Comparison of ENCODE assay signal across 8 mouse cellular contexts in genomic region chr13:21222463-21223022, GRCm38 (mm10). TPM values are rescaled to one million over a fixed set of nuclear protein-coding genes. Genes with fewer than 3 reads are reported as not detected.
DNase-seq lines count a peak whose midpoint lies in the region; ATAC-seq and TF ChIP-seq lines count a peak whose summit lies in the region.

No protein-coding gene starts in this region.

- H3K27ac ChIP-seq in cerebellum, adult 2 months (ENCODE audit: insufficient read depth, low read length): no peak overlapping the region
- peak overlapping the region; percentile 86 for H3K27ac ChIP-seq in forebrain, postnatal 0 days (ENCODE audit: low read depth, low read length)
- peak overlapping the region; percentile 63; the same call in 1 of the 2 replicates for H3K27ac ChIP-seq in lung, embryonic 14.5 days (ENCODE audit: low read depth)

- peak overlapping the region; percentile 46 for H3K4me2 ChIP-seq in forebrain, postnatal 0 days (ENCODE audit: low read depth)
- peak overlapping the region; percentile 72 for H3K4me2 ChIP-seq in lung, embryonic 14.5 days

- H3K36me3 ChIP-seq in forebrain, postnatal 0 days (ENCODE audit: insufficient read depth): no peaks in the 10 kb centered on the region
- no peaks in the 10 kb centered on the region for H3K36me3 ChIP-seq in lung, embryonic 14.5 days (ENCODE audit: insufficient read depth)

- no peaks in the 10 kb centered on the region for H3K9me3 ChIP-seq in forebrain, postnatal 0 days (ENCODE audit: low read length)
- H3K9me3 ChIP-seq in lung, embryonic 14.5 days (ENCODE audit: low read depth, low read length): no peaks in the 10 kb centered on the region

- H3K27me3 ChIP-seq in cerebellum, adult 2 months (ENCODE audit: control insufficient read depth, insufficient read depth, low read length): no peaks in the 10 kb centered on the region
- H3K27me3 ChIP-seq in forebrain, postnatal 0 days (ENCODE audit: insufficient read depth, low read length): no peaks in the 10 kb centered on the region; the same call in 1 of the 2 replicates
- H3K27me3 ChIP-seq in lung, embryonic 14.5 days (ENCODE audit: insufficient read depth, low read length): no peaks in the 10 kb centered on the region

- H3K9ac ChIP-seq in forebrain, postnatal 0 days: peak overlapping the region; percentile 60
- peak overlapping the region; percentile 59 for H3K9ac ChIP-seq in lung, embryonic 14.5 days

- TF ChIP-seq POLR2A in cerebellum, adult 2 months (IDR thresholded peaks at IDR 0.05; ENCODE audit: borderline replicate concordance, insufficient read depth, low read length): no peak

- peak; percentile 96 for ATAC-seq in forebrain, postnatal 0 days
- ATAC-seq in lung, embryonic 14.5 days (ENCODE audit: insufficient read depth): peak; percentile 96
- ATAC-seq in neutrophil, adult 5-6 weeks (ENCODE audit: extremely low read depth, insufficient number of reproducible peaks, low FRiP score, poor library complexity, severe bottlenecking): peak; percentile 23; the same call in 1 of the 2 replicates

- no peaks in the 10 kb centered on the region for H3K4me1 ChIP-seq in cerebellum, adult 2 months (ENCODE audit: control insufficient read depth, insufficient read depth, low read length)
- H3K4me1 ChIP-seq in forebrain, postnatal 0 days (ENCODE audit: insufficient read depth): peaks cover 11% of the 10 kb centered on the region
- no peaks in the 10 kb centered on the region for H3K4me1 ChIP-seq in lung, embryonic 14.5 days (ENCODE audit: insufficient read depth)

- peak; percentile 77 for DNase-seq in MEL-GATA-1-ER (ENCODE audit: extremely low read depth, low read depth)
- DNase-seq in cerebellum, adult 2 months: peak; percentile 85 to 92
- DNase-seq in forebrain, postnatal 0 days: peak; percentile 96
- DNase-seq in heart, postnatal 4 days: peak; percentile 86
- peak; percentile 75 to 95 for DNase-seq in layer of hippocampus, adult 8-10 months (ENCODE audit: low spot score in 2 of 2)
- peak; percentile 94 for DNase-seq in lung, embryonic 14.5 days
- peak; percentile 46 to 65 for DNase-seq in thymus, adult 18-20 months

- TF ChIP-seq CTCF in cerebellum, adult 2 months (IDR thresholded peaks at IDR 0.05; ENCODE audit: borderline replicate concordance, insufficient read depth, low read depth, low read length): no peak
- no peak for TF ChIP-seq CTCF in forebrain, postnatal 0 days (IDR thresholded peaks at IDR 0.05; ENCODE audit: low read depth)
- no peak for TF ChIP-seq CTCF in lung, embryonic 14.5 days (IDR thresholded peaks at IDR 0.05; ENCODE audit: low read depth)

- peak overlapping the region; percentile 98 for H3K4me3 ChIP-seq in cerebellum, adult 2 months (replicated peaks; ENCODE audit: insufficient read depth, low read depth, low read length)
- peak overlapping the region; percentile 47 for H3K4me3 ChIP-seq in forebrain, postnatal 0 days (ENCODE audit: low read depth, low read length)
- peak overlapping the region; percentile 57 for H3K4me3 ChIP-seq in lung, embryonic 14.5 days (ENCODE audit: low read depth, low read length)

- 3% methylated on average over 20 of the region's 20 CpGs for whole genome bisulfite sequencing in cerebellum, adult 2 months
- WGBS in forebrain, postnatal 0 days: 0% methylated on average over 20 of the region's 20 CpGs
- under 1% methylated on average over 20 of the region's 20 CpGs for WGBS in lung, embryonic 14.5 days

RNA-seq across cellular contexts. Expression of gene Trim27, which starts 43.3 kb away (rescaled TPM):
- 27.0 and 28.9 TPM in 2 replicates for polyA plus RNA-seq in cerebellum, adult 2 months (2012; rRNA removed)
- 81.7 and 90.9 TPM in 2 replicates for total RNA-seq in forebrain, postnatal 0 days (2014; rRNA removed)
- polyA plus RNA-seq in forebrain, postnatal 0 days (2015; fragmentation: Nextera tagmentation; extraction: Ambion mirVana): 72.7 and 85.3 TPM in 2 replicates
- 10 to 100 TPM; 43.2 to 43.9 TPM for total RNA-seq in heart, postnatal 4 days (2021)
- total RNA-seq in layer of hippocampus, adult 8-10 months (2022): 10 to 100 TPM; 37.2 to 44.2 (median 40.2) TPM
- polyA plus RNA-seq in lung, embryonic 14.5 days (2014; fragmentation: Nextera tagmentation; extraction: Ambion mirVana): 158 and 173 TPM in 2 replicates
- total RNA-seq in neutrophil, adult 5-6 weeks (2017): 85.7 and 96.0 TPM in 2 replicates

Comparison
In these comparisons a context has a peak if more than half of its experiments do, and no peak if none do; other contexts are left out.
1. H3K4me3 ChIP-seq: peak in every context shown above with its lines; median percentile 98 in cerebellum, adult 2 months; 57 in lung, embryonic 14.5 days; 47 in forebrain, postnatal 0 days.
2. ATAC-seq: peak in every context shown above with its lines; median percentile 96 in forebrain, postnatal 0 days; 96 in lung, embryonic 14.5 days; 23 in neutrophil, adult 5-6 weeks.